Mouse (Mus musculus) layer of hippocampus, adult 8-10 months (tissue): ENCODE results near the gene Trim7. TPM values are rescaled to one million over a fixed set of nuclear protein-coding genes. Genes with fewer than 3 reads are reported as not detected.
"Not testable (repeated sequence)": the region's sequence is repeated elsewhere in the genome, so short reads cannot be mapped to it uniquely, and the experiment has no call there.

ENCODE experiments used
- DNase-seq, 2 experiments: peaks; one replicate each; pipeline ENCODE4 v3.0.0; 2022; ENCODE audit warnings: low spot score in 2 of 2
- total RNA-seq, 4 experiments: library from RNA; stranded (reverse); gene quantifications; 2 replicates each; pipeline ENCODE4 v1.2.4; 2022

The Trim7 gene
- total RNA-seq, 4 experiments from 2014 or later: 2.2 to 3.4 (median 3.1) TPM

DNA sequence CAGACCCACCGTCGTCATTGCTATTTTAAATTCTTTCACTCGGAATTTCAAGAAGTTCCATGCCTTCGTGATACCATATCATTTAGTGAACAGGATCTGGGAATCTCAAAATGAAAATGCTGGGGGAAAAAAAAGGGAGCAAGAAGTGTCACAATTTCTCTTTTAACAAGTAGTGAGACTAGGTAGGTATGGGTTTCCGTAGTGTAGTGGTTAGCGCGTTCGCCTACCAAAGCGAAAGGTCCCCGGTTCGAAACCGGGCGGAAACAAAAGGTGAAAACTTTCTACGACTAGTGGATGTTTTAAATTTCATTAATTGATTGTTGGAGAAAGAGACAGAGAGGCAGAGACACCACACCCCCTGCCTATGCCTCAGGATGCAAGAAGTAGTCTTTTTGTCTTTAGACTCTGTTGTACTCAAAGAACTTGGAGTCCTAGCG, 2.4 kb upstream of the Trim7 start:
- DNase-seq: peak in 1 of 2 experiments; percentile 53

DNA sequence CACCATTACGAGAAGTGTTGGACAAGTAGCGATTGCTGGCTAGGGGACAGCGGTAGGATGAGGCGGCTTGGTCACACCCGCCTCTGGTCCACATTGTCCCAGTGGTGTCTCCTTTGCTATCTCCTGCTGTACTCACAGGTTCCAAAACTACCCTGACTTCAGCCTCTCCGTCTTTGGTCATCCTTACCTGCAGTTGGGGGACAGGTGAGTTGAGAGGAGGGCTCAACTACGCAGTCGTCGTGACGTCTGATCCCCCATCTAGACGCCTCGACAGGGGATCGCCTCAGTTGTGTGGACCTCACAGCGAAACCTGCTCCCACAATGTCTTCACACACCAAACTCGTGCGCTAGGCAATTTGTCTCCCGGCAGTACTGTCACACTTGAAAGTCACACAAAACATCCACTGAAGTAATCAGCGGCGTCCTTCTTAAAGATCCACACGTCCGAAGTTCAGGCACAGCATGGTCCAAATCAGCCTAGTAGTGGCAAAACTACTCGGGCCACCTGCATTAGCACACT, 1.6 kb upstream of the Trim7 start:
- DNase-seq: no peak

DNA sequence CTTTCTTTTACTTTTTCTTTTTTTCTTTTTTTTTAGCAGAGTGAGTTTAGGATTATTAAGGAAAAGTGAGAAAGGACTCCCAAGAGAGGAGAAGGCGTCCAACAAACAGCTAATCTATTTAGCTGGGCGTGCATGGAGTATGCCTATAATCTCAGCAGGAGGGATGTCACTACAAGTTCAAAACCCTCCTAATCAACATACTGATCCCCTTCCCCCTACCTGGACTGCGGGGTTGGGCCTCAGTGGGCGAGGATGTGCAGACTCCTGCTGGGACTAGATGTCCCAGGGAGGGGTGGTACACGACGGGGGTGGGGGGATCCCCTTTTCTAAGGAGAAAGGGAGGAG, 784 bp downstream of the Trim7 start:
- DNase-seq: no peak

DNA sequence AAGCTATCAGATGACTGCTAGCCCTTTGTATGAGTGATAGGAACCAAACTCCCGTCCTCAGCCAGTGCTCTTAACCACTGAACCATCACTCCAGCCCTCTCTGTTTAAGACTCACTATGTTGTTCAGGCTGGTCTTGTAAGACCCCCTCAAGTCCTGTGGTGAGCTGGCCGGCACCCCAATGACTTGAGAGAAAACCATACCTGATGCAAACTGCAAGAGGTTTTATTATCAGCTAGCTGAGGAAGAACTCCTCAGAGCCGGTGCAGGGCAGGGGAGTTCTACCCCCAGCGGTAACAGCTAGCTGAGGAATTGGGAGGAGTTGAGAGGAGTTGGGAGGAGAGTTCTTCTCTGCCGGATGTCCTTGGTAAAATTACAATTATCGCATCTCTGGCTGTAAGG, 2.0 kb downstream of the Trim7 start:
- DNase-seq: no peak

DNA sequence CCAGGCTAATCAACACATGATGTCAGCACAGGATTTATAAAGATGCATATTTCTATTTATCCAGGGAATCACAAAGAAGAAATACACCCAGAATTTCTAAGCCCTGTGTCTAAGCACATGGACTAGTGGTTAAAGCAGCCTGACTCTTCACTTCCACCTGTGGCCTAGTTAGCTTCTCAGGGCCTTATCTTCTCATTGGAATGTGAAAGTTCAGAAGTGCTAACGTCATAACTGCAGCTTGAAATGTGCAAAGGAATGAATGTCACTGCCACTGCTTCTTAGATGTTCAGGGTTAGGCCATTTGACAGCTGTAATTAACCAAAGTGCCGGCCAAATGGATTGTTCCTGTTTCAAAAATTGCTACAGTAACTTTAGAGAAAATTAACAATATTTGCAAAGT, 4.3 kb downstream of the Trim7 start:
- DNase-seq: no peak

DNA sequence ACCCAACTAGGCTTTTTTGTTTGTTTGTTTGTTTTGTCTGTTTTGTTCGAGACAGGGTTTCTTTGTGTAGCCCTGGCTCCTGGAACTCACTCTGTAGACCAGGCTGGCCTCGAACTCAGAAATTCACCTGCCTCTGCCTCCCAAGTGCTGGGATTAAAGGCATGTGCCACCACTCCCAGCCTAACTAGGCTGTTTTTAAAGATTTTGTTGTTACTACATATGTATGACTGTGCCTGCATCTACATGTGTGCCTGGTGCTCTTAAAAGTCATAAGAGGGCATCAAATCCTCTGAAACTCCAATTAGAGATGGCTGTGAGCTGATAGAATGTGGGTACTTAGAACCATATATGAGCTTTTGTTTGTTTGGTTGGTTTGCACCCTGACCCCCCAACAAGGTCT, 5.3 kb downstream of the Trim7 start:
- DNase-seq: no peak

DNA sequence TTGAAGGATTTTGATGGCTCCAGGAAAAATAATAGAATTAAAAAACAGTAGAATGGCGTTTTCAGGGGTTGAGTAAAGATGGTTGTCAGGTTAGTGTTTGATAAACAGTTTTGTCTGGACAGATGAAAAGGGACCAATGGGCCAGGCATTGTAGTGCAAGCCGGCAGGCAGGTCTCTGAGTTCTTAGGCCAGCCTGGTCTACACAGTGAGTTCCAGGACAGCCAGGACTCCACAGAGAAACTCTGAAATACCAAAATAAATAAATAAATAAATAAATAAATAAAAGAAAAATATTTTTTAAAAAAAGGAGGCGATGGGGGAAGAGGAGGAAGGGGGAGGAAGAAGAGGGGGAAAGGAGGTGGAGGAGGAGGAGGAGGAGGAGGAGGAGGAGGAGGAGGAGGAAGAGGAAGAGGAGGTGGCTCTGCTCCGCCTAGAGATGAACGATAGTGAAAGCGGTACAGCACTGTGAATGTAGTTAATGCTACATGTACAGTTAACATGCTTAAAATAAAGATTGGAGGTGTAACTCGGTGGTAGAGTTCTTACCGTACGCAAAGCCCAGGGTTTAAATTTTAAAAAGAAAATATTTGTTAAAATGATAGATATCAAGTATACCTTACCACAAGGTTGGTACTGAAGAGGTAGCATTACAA, 7.3 kb downstream of the Trim7 start:
- no peak for DNase-seq

DNA sequence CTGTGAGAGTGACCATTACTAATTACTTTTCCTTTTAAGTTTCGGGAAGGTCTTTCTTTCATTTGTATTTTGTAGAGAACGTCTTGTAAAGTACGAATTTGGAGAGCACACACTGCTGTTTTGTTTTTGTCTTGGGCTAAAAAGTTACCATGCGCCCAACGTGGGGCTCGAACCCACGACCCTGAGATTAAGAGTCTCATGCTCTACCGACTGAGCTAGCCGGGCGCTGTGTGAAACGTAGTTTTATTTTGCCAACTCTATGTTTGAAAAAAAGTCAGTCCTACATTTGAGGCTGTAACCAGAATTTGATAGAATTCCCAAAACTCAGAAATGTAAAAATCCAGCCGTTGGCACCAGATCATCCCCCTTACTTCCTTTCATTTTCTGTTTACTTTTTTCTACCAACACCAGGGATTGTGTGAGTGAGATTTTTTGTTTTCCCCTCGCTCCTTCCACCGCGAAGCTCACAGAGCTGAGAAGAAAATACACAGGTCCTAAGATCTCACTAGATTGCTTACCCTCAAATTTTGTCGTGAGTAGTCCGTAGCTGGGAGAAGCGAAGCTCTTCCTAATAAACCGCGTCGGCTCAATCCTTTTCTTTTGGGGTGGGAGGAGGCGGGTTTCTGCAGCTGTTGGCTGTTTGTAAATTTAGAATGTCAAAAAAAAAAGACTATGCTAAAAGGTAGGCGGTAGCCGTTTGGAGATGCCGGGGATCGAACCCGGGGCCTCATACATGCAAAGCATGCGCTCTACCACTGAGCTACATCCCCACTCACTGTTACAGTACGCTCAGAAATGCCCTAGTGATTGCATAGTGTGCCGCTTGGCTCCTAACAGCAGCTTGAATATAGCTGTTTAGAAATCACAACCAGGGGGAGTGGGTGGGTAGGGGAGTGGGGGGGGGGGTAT, 8.0 kb downstream of the Trim7 start:
- peak; percentile 84 to 95 for DNase-seq

DNA sequence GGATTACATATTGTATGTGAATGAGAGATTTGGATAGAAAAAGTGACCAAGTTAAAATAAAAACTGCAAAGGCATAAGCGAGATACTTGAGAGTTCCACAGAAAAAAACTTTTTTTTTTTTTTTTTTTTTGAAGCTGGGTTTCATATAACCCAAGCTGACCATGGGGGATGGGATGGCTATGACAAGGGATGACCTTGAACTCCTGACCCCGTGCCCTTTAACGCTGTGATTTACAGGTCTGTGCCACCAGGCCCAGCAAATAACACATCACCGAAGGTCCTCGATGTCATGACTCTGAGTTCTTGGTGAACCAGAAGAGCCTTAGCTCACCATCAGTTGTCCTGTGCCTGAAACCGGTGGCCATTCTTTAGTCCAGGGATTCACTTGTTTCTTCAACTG, 10.0 kb downstream of the Trim7 start:
- no peak for DNase-seq

DNA sequence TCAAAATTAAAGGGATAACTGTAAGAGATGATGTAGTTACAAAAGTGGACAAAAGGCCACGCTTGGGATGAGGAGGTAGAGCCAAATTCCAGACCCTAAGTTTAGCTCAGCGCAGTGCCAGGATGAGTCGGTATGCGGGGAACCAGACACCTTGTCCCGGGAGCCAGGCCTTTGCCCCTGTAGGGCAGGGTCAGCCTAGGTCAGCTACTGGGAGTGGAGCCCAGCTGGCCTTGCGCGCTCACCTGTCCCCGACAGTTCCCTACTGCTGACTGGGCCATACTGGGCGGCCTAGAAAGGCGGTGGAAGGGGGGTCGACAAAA, 11.0 kb downstream of the Trim7 start:
- DNase-seq: no peak

DNA sequence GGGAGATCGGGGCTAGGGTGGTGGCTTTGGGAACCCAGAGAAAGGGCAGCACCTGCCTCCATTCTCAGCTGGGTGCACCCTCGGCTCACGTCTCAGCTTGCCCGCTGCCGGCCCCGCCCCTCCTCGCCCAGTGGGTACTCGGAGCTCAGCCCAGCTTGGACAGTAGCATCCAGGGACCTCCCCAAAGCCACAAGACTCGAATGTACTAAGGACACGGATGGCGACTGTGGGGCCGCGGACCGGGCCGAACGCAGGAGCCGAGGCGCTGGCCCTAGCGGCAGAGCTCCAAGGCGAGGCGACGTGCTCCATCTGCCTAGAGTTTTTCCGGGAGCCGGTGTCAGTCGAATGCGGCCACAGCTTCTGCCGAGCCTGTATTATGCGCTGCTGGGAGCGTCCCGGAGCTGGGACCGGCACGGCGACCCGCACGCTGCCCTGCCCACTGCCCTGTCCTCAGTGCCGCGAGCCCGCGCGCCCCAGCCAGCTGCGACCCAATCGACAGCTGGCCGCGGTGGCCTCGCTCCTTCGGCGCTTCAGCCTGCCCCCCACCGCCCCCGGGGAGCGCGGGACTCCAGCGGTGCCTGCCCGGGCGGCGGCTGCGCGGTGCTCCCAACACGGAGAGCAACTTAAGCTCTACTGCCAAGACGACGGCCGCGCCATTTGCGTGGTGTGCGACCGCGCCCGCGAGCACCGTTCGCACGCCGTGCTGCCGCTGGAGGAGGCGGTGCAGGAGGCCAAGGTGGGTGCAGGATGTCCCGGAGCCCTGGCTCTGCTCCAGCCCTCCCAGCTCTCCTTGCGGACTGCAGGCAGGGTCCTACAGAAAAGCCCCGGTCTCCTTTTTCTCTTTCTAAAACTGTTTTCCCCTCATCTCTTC, 11.6 kb downstream of the Trim7 start:
- DNase-seq: no peak

DNA sequence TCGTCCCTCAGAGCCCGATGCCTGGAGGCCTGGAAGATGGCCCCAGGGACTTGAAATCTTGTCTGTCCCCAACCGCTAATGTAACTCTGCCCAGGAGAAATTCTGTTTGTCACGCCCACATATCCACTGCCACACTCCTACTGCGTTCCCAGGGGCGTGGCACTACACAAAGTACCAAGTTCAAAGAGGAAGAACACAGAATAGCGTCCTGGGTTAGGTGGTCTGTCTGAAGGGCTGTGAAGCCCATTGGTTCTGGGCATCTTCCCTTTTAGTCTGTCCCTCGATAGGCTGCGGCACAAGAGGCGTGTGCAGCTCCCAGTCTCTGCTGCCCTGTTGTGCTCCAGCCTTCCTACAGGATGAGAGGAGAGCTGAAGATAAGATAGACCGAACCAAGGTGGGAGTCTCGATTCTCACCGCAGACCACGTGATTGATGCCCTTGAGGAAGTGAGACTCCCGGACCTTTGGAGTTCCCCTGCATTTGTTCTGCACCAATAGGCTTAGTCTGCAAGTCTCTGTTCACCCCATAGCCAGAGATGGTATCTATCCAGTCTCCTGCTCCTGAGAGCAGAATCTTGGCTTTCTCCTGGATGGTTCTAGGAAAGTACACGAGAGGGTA, 12.3 kb downstream of the Trim7 start:
- no peak for DNase-seq

DNA sequence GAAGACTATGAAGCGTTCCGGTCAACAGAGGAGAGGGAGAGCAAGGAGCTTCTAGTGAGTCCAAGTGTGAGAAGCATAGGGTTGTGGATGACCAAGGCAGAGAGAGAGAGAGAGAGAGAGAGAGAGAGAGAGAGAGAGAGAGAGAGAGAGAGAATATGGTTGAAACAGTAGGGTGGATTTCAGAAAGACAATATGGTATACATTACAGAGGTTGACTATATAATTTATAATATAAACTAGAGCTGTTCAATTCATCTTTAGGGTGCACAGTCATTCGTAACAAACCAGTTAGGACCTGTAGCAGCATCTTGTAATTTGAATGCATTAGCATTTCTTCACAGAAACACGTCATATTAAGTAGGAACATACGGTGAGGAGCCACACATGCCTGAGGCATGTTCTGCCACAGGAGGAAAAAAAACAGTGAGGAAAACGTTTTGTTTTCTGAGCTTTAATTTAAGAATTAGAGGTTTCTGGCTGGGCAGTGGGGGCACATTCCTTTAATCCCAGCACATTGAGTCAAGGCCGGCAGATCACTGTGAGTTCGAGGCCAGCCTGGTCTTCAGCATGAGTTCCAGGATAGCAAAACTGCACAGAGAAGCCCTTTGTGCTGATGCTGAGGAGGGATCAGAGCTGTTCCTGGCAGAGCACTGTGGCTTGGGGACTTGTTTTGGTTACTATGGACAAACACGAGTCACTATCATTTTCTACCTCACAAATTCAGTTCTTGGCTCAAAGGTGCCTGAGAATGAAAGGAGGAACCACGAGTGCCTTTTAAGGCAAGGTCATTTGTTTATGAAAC, 13.1 kb downstream of the Trim7 start:
- no peak for DNase-seq

DNA sequence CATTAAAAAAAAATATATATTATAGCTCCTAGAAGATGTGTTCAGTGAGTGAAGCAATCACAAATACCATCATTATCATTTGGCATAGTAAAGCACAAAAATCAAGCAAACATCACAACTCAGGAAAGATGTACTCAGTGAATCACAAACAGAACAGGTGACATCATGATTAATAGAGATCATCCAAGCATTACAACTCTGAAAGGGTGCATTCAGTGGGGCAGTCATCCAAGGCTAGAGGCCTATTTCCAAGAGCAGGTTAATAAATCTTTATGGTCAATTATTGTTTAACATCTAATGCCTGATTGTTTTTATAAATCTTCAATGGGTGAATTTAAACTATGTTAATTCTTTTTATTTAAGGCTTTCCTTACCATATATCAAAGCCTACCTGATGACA, 14.9 kb downstream of the Trim7 start:
- DNase-seq: no peak

DNA sequence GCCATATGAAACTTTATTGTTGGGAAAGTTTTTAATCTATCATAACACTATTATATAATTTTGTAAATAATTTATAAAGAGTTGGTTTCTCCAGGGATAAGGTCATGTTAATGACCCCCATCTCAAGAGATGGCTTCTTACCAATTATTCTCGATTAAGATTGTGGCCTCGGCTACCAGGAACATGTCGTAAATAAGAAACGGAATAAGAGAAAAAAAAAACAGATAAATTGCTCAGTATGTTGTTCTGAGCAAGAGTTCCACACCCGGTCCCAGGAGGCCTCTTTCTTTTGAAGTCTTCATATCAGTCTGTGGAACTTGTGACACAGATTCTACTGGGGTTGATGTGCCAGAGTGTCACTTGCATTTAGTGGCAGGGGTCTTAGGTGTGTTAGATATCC, 15.3 kb downstream of the Trim7 start:
- DNase-seq: no peak

DNA sequence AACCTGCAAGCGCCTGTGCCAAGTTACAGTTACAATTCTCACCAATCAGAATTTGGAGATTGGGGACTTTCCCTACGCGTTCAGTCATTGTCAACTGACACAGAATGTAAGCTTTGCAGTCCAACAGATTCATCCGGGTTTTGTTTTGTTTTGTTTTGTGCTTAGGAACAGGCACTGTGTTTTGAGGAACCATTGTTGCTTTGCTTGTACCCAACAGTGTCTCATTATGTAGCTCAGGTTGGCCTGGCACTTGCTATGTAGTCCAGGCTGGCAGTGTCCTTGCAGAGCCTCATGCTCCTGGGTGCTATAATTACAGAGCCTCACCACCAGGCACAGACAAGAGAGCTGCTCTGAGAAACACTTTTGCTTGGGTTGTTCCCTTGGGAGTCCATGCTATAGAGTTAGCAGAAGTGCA, 16.4 kb downstream of the Trim7 start:
- DNase-seq: no peak

DNA sequence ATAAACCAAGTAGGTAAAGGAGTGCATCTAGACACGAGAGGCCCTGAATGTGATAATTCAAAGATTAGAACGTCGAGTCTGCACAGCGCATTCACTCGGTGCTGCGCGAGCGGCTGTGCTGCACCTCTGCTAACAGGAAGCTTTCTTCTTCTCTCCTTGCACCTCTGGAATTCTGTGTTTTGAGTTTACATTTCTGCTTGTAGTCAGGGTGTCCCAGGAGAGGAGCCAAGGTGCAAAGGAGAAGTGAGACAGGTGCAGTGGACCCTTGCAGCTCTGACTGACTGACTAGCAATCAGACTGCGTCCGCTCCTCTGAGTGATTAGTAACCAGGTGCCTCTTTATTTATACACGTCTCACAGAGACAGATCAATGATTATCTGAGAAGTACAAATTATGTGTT, 17.3 kb downstream of the Trim7 start:
- DNase-seq: no peak

DNA sequence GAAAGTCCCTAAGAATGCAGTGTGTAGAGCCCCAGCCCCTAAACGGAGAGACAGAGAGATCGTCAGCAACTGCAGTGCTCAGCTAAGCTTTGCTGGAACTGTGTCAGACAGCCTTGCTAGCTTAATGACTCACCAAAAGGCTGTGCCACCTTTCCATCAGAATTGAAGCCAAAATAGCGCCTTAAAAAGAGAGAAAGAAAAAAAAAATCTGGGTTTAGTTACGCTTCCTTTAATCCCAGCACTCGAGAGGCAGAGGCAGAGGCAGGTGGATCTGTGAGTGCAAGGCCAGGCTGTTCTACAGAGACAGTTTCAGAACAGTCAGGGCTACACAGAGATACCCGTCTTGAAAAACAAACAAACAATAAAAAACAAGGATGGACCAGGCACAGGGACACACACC, 18.4 kb downstream of the Trim7 start:
- DNase-seq: no peak

DNA sequence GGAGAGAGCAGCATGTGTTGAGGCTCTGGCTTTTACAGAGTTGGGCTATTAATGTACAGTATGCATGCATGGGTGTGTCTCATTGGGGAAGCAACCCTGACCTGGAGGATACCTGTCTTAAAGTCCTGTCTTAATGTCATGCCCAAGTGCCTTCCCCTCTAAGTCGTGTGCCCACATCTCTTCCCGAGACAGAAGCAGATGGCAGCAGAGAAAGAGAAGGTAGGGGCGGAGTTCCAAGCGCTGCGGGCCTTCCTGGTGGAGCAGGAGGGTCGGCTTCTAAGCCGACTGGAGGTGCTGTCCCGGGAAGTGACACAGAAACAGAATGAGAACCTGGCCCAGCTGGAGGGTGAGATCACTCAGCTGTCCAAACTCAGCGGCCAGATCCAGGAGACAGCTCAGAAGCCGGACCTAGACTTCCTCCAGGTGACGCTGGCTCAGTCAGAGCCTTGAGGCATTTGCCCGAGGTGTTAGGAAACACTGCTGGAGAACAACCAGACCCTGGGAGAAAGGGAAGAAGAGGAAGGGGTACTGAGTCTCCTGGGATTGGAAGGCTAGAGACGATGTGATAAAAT, 19.4 kb downstream of the Trim7 start:
- no peak for DNase-seq

DNA sequence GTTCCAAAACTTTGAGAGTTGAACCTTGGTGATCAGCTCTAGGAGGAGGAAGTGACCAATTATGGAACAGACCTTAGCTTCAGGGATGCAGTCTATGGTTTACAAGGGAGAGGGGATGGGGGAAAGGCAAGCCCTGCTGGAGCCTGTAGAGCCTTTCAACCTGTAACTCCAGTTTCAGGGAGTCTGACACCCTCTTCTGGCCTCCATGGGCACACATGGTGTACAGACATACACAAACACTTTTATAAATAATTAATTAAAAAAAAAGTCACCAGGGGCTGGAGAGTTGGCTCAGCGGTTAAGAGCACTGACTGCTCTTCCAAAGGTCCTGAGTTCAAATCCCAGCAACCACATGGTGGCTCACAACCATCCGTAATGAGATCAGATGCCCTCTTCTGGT, 20.4 kb downstream of the Trim7 start:
- DNase-seq: not testable (repeated sequence)
